Mouse (Mus musculus) thymus, adult 18-20 months (tissue): ENCODE data around the gene A530016L24Rik.

ENCODE experiments used
- DNase-seq, 2 experiments: peaks; one replicate each; pipeline ENCODE4 v3.0.0; 2022; ENCODE audit warnings: mixed read lengths in 2 of 2

Gene A530016L24Rik

GRCm38 (mm10) chr12:112489134-112489533 lies at the start of gene A530016L24Rik:
Gene A530016L24Rik (plus strand): TSS chr12:112489448.
- DNase-seq: no peak

GRCm38 (mm10) chr12:112439993-112440392 lies 49.3 kb upstream of the A530016L24Rik start:
- DNase-seq: no peak

- DNase-seq: peak; percentile 75 to 89
These were observed 40.0 kb upstream of the A530016L24Rik start for GRCm38 (mm10) chr12:112449144-112449827.

GRCm38 (mm10) chr12:112449828-112450180 lies 39.4 kb upstream of the A530016L24Rik start:
- peak; percentile 16 to 41 for DNase-seq

GRCm38 (mm10) chr12:112450883-112451282 lies 38.4 kb upstream of the A530016L24Rik start:
- DNase-seq: peak; percentile 47 to 64

DNA sequence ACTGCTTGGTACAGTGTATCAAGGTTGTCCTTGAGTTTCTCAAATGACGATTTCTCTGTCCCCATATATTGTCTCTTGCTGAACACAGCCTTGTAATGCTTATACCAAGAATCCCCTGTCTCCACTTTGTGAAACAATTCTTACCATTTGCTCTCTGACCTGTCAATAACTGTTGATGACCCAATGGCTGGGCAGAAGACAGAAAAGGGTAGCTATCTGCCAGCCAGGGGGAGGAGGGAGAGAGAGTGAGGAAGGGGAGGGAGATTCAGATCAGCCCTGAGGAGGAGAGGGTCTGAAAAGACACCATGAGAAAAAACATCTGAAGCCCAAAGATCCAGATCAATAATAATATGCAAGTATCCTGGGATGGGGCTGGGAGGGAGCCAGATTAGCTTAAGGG lies 37.9 kb upstream of the A530016L24Rik start:
- no peak for DNase-seq

GRCm38 (mm10) chr12:112451826-112452225 lies 37.4 kb upstream of the A530016L24Rik start:
- no peak for DNase-seq

DNA sequence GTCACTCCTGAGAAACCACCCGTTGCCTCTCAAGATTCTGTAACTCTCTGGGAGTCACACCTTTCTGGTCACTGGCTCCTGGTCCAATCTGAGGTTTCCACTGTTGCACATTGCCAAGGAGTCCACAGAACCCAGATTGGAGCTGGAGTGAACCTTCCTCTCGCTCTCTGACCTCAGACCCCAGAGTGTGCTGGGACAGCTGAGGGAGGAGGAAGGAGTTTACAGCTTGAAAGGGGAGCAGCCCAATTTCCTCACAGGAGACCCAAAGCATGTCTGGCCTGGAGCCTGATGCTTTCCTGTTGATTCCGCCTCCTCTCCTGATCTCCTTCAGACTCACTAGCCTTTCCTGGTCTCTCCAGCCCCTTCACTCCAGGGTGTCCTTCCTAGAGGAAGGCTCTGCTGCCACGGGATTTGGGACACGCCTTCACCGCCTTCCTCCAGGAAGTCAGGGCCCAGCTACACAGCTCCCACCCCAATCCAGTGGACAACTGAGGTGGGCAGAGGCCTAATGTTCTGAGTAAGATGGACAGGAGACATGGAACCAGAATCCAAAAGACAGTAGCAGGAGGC lies 33.0 kb upstream of the A530016L24Rik start:
- no peak for DNase-seq

- DNase-seq: no peak
These were observed 31.4 kb upstream of the A530016L24Rik start for GRCm38 (mm10) chr12:112457839-112458238.

- no peak for DNase-seq
These were observed 26.8 kb upstream of the A530016L24Rik start for GRCm38 (mm10) chr12:112462423-112462822.

DNA sequence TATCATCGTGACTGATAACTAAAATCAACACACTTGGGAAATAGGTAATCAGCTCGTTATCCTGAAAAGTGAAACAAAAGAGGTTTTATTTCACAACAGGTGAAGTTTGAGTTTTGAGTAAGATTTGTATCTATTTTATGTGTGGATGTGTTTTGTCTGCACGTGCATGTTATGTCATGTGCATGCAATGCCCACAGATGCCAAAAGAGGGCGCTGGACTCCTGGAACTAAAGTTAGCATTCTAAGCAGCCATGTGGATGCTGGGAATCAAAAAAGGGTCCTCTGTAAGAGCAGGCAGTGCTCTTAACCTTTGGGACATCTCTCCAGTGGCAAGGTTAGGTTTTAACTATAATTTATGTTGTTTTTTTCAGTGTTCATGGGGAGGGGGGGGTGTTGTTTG lies 26.0 kb upstream of the A530016L24Rik start:
- no peak for DNase-seq

DNA sequence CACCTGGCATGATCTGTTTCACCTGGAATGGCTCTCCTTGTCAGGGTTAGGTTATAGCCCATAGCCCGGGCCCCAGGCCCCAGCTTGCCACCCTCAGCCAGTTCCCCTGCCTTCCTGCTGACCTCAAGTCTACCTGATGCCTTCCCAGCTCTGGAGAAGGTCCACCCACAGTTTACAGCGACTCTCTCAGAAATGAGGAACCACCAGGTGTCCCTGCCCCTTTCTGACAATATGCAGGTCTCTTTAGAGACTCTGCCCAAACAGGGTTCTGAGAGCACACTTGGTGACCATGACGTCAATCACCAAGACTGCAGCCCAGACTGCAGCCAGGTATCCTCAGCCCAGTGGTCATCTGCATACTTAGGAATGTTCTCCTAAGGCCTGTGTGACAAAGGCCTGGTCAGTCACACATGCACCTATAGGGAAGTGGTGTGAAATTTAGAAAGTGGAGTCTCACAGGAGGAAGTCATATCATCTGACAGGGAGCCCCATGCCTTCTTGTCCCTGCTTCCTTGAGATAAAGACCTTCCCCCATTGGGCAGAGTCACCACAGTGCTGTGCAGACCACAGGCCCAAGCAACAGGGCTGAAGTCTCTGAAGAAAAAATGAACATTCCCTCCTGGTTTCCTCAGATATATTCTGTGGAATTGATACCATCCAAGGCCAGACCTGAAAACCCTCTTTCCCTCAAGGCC lies 25.4 kb upstream of the A530016L24Rik start:
- no peak for DNase-seq

DNA sequence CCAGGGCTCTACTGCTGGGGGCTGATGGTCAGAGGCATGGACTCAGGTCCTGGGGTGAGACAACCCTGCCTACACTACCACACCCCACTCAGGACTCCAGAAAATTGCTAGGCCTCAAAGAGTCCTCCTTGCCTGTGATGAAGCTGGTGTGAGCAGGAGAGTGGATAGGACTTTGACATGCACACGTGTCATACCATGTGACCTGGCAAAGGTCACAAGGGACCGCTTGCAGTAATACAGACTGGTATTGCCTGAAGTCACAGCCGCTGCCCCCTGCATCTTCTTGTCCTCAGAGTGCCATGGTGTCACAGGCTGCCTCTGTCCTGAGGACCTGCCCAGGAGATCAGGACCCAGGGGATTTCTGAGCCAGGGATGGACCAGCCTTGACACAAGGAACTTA lies 24.7 kb upstream of the A530016L24Rik start:
- no peak for DNase-seq

DNA sequence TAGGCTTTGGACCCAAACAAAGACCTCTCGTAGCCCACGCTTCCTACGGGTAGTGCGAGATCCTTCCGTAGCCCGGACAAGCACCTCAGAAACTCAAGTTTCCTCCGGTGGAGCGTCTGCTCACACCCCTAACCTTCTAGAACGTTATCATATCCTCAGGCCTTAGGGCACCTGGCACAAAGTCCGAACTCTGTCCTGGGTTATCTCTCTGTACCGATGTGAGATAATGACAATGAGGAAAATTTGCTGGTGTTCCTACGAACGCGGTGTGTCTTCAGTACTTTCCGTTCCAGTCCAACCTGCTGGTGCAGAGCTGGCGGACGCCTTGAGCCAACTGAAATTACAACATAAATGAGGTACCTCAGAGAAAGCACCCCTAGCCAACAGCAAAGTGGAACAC lies 23.3 kb upstream of the A530016L24Rik start:
- DNase-seq: no peak

- no peak for DNase-seq
These were observed 21.9 kb upstream of the A530016L24Rik start for GRCm38 (mm10) chr12:112467387-112467786.

DNA sequence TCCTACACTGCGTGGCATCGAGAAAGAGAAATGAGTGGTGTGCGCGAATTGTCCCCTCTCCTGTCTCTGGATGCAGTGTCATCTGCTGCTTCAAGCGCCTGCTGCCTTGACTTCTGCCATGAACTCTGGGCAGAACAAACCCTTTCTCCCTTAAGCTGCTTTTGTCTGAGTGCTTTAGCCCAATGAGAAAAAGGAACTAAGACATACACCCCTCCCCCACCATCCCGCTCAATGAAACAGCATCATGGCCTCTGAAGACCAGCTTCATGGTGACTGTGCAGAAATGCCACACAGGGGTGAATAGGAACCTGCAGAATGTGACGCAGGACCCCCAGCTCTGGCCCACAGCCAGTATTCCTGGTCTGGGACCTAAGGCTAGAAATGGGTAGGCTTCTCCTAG lies 19.9 kb upstream of the A530016L24Rik start:
- no peak for DNase-seq

DNA sequence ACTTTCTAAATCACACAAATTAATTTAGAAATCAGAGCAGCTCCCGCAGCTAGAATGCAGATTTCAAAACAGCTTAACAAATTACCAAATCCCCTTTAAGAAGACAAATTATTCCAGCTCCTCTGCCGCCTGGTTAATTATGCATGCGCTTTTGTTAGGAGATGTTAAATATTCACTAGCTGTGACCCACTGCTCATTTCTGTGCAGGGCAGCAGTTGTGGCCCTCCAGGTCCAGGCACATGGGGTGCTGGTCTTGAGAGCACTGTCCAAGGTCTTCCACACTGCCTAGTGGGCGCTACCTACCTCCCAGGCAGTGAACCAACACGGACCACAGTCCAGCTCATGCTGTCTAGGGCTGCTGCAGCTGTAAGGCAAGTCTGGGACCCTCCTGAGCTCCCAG lies 19.0 kb upstream of the A530016L24Rik start:
- DNase-seq: no peak

GRCm38 (mm10) chr12:112473777-112474176 lies 15.5 kb upstream of the A530016L24Rik start:
- peak; percentile 34 to 36 for DNase-seq

DNA sequence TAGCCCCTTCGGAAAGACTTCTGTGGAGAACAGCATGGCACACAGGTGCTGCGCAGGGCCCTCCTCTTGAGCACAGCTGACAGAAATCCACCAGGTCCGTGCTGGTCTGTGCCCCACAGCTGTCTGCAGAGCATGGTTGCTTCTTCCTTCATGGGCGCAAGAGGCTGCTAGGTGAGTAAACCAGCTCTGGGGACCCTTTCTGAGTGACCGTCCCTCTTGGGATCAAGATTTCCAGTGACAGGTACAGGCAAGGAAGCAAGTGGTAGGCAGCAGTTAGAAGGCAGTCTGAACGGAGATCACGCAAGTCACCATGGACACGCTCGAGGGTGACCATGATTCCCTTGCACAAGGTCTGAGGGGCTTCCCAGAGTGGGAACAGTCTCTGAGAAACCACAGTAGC lies 287 bp downstream of the A530016L24Rik start:
- no peak for DNase-seq

- DNase-seq: no peak
These were observed 1.2 kb downstream of the A530016L24Rik start for GRCm38 (mm10) chr12:112490444-112490939.

DNA sequence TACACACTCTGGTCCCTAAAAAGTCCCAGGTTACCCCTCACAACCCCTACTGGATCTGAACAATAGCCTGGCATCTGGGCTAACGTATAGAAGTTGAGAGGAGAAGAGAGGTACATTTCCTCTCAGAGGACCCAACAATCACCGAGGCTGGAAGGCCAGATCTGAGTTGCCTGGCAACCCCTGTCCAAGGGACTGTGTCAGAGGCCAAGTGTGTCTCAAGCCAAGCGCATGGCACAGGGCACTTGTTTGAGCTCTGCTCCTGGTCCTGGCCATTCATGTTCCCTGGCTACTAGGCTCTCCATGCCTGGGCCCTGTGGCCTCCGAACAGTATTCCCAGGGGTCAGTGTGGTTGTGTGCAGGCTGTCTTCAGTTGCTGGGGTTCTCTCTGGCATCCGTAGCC lies 6.9 kb downstream of the A530016L24Rik start:
- no peak for DNase-seq

DNA sequence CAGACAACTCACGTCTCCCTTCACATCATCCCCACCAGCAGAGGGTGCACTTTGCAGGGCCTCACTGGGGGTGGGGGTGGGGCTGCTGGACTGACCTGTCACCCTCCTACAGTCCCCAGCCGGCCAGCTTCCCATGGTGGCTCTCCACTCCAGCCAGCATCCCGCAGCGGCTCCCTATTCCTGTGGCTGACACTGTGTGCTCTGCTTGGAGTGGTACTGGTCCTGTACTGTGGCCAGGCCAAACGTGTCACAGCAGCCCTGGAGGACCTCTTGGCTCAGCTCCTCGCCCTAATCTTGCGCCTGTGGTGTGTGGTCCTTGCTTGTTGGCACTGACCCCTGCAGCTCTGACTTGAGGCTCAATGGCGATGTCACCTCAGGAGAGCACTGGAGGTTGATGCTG lies 8.5 kb downstream of the A530016L24Rik start:
- DNase-seq: no peak

DNA sequence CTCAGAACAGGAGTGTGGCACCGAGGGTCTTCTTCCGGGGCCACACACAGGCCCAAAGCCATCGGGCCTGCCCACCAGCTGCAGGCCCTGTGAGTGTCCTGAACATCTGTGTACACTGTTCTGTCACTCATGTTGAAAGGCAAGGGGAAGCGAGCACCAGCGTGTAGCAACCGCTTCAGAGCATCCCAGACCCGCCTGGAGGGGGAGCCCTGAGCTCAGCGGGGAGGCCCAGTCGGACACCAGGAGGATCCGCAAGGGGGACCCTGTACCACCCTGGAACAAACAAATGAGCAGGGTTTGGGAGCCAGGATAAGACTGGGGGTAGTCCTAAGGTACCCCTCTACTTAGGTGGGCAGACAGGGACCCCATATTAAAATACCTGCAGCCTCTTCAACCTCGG lies 9.4 kb downstream of the A530016L24Rik start:
- DNase-seq: no peak
